Mouse (Mus musculus): ENCODE data around the gene Smug1. TPM values are rescaled to one million over a fixed set of nuclear protein-coding genes. Genes with fewer than 3 reads are reported as not detected.

Gene Smug1
- polyA plus RNA-seq, 1 experiment from 2014 or later: 20.7 TPM

GRCm38 (mm10) chr15:103168801-103169611, 2.1 kb upstream of the Smug1 start:
- H3K4me2 ChIP-seq (ENCODE audit: low read depth, low read length): peak overlapping the region; percentile 94
- peak overlapping the region; percentile 50 for H3K4me3 ChIP-seq (ENCODE audit: low read length)
- peak overlapping the region; percentile 49 for H3K9ac ChIP-seq (ENCODE audit: low read length)
- WGBS: under 1% methylated on average over 63 of the region's 63 CpGs
- peaks cover 18% of the 10 kb centered on the region for H3K4me1 ChIP-seq (replicated peaks; ENCODE audit: control insufficient read depth, insufficient read depth, low read length)
- H3K27me3 ChIP-seq (ENCODE audit: control insufficient read depth, insufficient read depth, low read depth, low read length): peaks cover 77% of the 10 kb centered on the region
- ATAC-seq (ENCODE audit: low read depth): peak; percentile 18; the same call in 1 of the 2 replicates
- H3K27ac ChIP-seq (ENCODE audit: low read length): no peak overlapping the region
- no peaks in the 10 kb centered on the region for H3K9me3 ChIP-seq (ENCODE audit: control insufficient read depth, low read length)
- no peaks in the 10 kb centered on the region for H3K36me3 ChIP-seq (ENCODE audit: control insufficient read depth, insufficient read depth, low read length)

DNA sequence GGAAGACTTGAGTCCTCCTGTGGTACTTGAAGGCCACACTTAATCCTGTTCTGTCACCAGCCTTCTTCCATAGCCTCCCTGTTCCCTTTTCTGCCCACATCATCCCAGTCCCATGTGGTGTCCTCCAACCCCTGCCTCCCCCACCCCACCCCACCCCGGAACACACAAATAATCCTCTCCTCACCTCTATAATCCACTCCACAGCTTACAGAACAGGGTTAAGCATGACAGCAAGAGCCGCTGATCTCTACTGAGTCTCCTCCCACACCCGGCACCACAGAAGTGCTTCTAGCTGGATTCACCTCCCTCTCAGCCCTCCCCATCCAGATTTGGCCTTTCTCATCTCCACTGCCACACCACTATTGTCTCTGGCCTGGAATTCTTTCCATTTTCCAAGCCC, 894 bp upstream of the Smug1 start:
- H3K4me3 ChIP-seq (ENCODE audit: low read length): no peak overlapping the region
- ATAC-seq (ENCODE audit: low read depth): no peak
- no peak overlapping the region for H3K9ac ChIP-seq (ENCODE audit: low read length)
- peaks cover 64% of the 10 kb centered on the region for H3K27me3 ChIP-seq (ENCODE audit: control insufficient read depth, insufficient read depth, low read depth, low read length)
- no peaks in the 10 kb centered on the region for H3K36me3 ChIP-seq (ENCODE audit: control insufficient read depth, insufficient read depth, low read length)
- no peak overlapping the region for H3K4me2 ChIP-seq (ENCODE audit: low read depth, low read length)
- H3K9me3 ChIP-seq (ENCODE audit: control insufficient read depth, low read length): no peaks in the 10 kb centered on the region
- no peak overlapping the region for H3K27ac ChIP-seq (ENCODE audit: low read length)
- peaks cover 18% of the 10 kb centered on the region for H3K4me1 ChIP-seq (replicated peaks; ENCODE audit: control insufficient read depth, insufficient read depth, low read length)
- 26% methylated on average over 3 of the region's 3 CpGs for WGBS

- Histone ChIP-seq H3K4me1 (replicated peaks; ENCODE audit: control insufficient read depth, insufficient read depth, low read length) (peaks cover 17% of the 10 kb centered on the region), H3K27me3 (ENCODE audit: control insufficient read depth, insufficient read depth, low read depth, low read length) (peaks cover 48% of the 10 kb centered on the region), H3K27ac (ENCODE audit: low read length) (no peak overlapping the region), H3K9me3 (ENCODE audit: control insufficient read depth, low read length) (no peaks in the 10 kb centered on the region), H3K36me3 (ENCODE audit: control insufficient read depth, insufficient read depth, low read length) (no peaks in the 10 kb centered on the region), H3K4me3 (ENCODE audit: low read length) (no peak overlapping the region), H3K9ac (ENCODE audit: low read length) (no peak overlapping the region), H3K4me2 (ENCODE audit: low read depth, low read length) (no peak overlapping the region)
- ATAC-seq (ENCODE audit: low read depth): no peak
- 44% methylated on average over 5 of the region's 5 CpGs for WGBS
Observed at GRCm38 (mm10) chr15:103165924-103166323, 968 bp downstream of the Smug1 start.

DNA sequence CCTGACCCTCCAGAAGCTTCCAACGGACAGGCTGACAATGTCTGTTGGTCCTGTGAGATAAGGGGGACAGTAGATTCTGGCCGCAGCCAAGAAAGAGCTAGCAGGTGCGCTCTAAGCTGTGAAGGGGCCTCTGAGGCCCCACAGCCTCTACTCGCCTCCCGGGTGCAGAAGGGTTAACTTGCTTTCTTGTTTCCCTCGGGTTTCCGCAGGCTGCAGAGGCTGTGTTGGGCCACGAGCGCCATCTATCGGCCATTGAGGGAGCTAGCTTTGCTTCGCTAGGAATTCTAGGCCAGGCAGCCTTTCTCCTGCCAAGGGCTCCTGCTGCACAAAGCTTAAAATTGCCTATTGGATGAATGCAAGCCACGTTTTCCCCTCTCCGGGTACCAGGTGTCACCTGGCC, 1.5 kb downstream of the Smug1 start:
- no peak overlapping the region for H3K4me2 ChIP-seq (ENCODE audit: low read depth, low read length)
- peak; percentile 35; the same call in 1 of the 2 replicates for ATAC-seq (ENCODE audit: low read depth)
- H3K9ac ChIP-seq (ENCODE audit: low read length): 0 out of 2 replicates have a peak overlapping the region, but pooled peaks have one; percentile 25
- peaks cover 45% of the 10 kb centered on the region for H3K27me3 ChIP-seq (ENCODE audit: control insufficient read depth, insufficient read depth, low read depth, low read length)
- H3K27ac ChIP-seq (ENCODE audit: low read length): no peak overlapping the region
- no peaks in the 10 kb centered on the region for H3K9me3 ChIP-seq (ENCODE audit: control insufficient read depth, low read length)
- under 1% methylated on average over 13 of the region's 13 CpGs for WGBS
- H3K36me3 ChIP-seq (ENCODE audit: control insufficient read depth, insufficient read depth, low read length): no peaks in the 10 kb centered on the region
- no peak overlapping the region for H3K4me3 ChIP-seq (ENCODE audit: low read length)
- peaks cover 17% of the 10 kb centered on the region for H3K4me1 ChIP-seq (replicated peaks; ENCODE audit: control insufficient read depth, insufficient read depth, low read length)

DNA sequence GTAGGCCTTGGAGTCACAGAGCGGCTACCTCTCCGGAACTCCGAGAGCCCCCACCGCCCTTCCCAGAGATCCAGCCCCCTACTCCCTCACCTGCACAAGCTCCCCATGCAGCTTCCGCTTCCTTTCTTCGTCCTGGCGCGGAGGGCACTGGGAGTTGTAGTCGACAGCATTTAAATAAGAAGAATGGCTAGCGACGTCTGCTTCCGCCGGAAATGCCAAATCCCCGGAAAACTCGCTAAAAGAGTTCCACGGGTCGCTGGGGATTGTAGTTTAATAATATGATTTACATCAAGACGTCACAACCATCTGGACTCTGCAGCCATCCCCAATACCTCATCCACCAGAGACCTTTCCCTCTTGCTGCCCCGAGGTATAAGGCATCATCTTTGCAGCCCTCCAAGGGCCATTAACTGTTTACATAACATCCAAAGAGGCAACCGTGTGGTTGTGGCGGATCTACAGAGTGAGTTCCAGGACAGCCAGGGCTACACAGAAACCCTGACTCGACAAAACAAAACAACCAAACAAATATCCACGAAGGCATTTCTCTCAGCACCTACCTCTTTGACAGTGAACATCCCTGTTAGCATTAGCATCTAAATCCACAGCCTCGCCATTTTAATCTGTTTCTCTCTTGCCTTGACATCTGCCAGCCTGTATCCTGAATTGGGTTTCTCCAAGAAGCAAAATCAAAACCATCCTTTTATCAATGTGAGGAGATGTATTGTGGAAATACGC, 3.5 kb downstream of the Smug1 start:
- ATAC-seq (ENCODE audit: low read depth): peak; percentile 87
- WGBS: 7% methylated on average over 25 of the region's 25 CpGs
- Histone ChIP-seq H3K9me3 (ENCODE audit: control insufficient read depth, low read length) (no peaks in the 10 kb centered on the region), H3K4me1 (replicated peaks; ENCODE audit: control insufficient read depth, insufficient read depth, low read length) (peaks cover 4% of the 10 kb centered on the region), H3K4me2 (ENCODE audit: low read depth, low read length) (peak overlapping the region; percentile 75), H3K27me3 (ENCODE audit: control insufficient read depth, insufficient read depth, low read depth, low read length) (peaks cover 25% of the 10 kb centered on the region), H3K4me3 (ENCODE audit: low read length) (peak overlapping the region; percentile 79), H3K9ac (ENCODE audit: low read length) (peak overlapping the region; percentile 76), H3K36me3 (ENCODE audit: control insufficient read depth, insufficient read depth, low read length) (no peaks in the 10 kb centered on the region), H3K27ac (ENCODE audit: low read length) (no peak overlapping the region)

DNA sequence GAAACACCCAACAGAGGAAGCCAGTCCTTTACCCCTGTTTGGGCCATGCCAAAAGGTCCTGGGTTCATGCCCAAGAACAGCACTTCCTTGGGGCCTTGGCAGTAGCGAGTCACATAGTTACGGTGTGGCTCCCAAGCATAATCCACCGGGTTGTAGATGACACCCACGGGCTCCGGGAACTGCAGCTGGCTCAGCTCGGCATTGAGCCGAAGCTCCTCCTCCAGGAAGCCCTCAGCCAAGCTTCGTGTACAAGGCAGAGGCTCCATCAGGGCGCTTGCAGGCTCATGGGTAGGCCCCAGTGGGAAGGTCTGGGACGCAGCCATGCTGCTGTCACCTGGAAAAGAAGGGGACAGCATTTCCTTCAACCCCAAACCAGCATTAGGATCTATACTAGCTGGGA, 9.3 kb downstream of the Smug1 start:
- no peak overlapping the region for H3K4me2 ChIP-seq (ENCODE audit: low read depth, low read length)
- H3K27ac ChIP-seq (ENCODE audit: low read length): no peak overlapping the region
- no peaks in the 10 kb centered on the region for H3K9me3 ChIP-seq (ENCODE audit: control insufficient read depth, low read length)
- no peak for ATAC-seq (ENCODE audit: low read depth)
- H3K4me1 ChIP-seq (replicated peaks; ENCODE audit: control insufficient read depth, insufficient read depth, low read length): peaks cover 3% of the 10 kb centered on the region
- no peaks in the 10 kb centered on the region for H3K36me3 ChIP-seq (ENCODE audit: control insufficient read depth, insufficient read depth, low read length)
- WGBS: 69% methylated on average over 10 of the region's 10 CpGs
- no peak overlapping the region for H3K4me3 ChIP-seq (ENCODE audit: low read length)
- no peak overlapping the region for H3K9ac ChIP-seq (ENCODE audit: low read length)
- no peaks in the 10 kb centered on the region for H3K27me3 ChIP-seq (ENCODE audit: control insufficient read depth, insufficient read depth, low read depth, low read length)

- Histone ChIP-seq H3K9ac (ENCODE audit: low read length) (no peak overlapping the region), H3K4me2 (ENCODE audit: low read depth, low read length) (no peak overlapping the region), H3K36me3 (ENCODE audit: control insufficient read depth, insufficient read depth, low read length) (no peaks in the 10 kb centered on the region), H3K4me1 (replicated peaks; ENCODE audit: control insufficient read depth, insufficient read depth, low read length) (0 out of 2 replicates have a peak, but pooled peaks cover 2% of the 10 kb centered on the region), H3K9me3 (ENCODE audit: control insufficient read depth, low read length) (no peaks in the 10 kb centered on the region), H3K27ac (ENCODE audit: low read length) (no peak overlapping the region), H3K4me3 (ENCODE audit: low read length) (no peak overlapping the region), H3K27me3 (ENCODE audit: control insufficient read depth, insufficient read depth, low read depth, low read length) (no peaks in the 10 kb centered on the region)
- 49% methylated on average over 7 of the region's 7 CpGs for WGBS
- ATAC-seq (ENCODE audit: low read depth): no peak
Observed at GRCm38 (mm10) chr15:103156890-103157289, 10.0 kb downstream of the Smug1 start.

DNA sequence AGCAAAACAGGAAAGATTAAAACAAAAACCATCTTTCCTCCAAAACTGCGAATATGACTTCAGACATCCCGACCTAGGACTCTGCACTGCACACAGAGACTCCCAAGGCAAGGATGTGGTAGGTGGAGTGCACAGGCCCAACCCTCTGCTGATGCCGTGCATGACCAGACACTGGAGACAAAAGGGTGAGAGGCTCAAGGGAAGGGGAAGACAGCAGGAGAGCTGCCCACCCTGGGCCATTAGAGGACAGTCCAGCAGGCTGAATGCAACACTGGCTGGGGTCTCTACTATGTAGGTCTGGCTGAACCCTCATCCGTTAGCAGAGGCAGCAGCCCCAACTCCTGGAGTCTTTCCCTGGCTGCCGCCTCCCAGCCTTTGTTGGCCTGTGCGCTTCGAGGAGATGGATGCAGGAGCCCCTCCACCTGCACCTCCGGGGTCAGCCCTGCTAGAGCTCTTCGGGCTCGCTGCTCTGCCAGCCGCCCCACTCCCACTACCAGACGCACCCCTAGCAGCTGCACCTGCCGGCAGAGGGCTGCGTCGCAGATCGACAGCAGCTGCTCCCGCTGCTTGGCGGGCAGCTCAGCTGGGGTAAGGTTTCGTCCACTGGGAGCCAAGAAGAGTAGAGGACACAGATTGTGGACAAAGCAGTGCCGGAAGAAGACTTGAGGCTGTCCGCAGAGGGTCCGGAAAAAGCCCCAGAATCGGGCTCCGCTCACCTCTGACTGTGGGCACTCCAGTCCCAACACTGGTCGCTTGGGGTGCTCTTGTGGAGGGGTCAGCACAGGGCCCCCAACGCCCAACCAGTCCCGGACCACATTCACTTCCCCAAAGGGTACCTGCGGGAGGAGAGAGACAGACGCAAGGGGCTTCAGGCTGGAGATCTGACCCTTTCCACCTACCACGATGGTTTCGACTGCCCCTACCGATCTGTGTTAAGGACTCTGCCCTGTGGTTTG, 11.2 kb downstream of the Smug1 start:
- Histone ChIP-seq H3K9me3 (ENCODE audit: control insufficient read depth, low read length) (no peaks in the 10 kb centered on the region), H3K4me3 (ENCODE audit: low read length) (no peak overlapping the region), H3K9ac (ENCODE audit: low read length) (no peak overlapping the region), H3K27me3 (ENCODE audit: control insufficient read depth, insufficient read depth, low read depth, low read length) (no peaks in the 10 kb centered on the region), H3K4me1 (replicated peaks; ENCODE audit: control insufficient read depth, insufficient read depth, low read length) (0 out of 2 replicates have a peak, but pooled peaks cover 2% of the 10 kb centered on the region), H3K4me2 (ENCODE audit: low read depth, low read length) (no peak overlapping the region), H3K27ac (ENCODE audit: low read length) (no peak overlapping the region), H3K36me3 (ENCODE audit: control insufficient read depth, insufficient read depth, low read length) (no peaks in the 10 kb centered on the region)
- WGBS: 44% methylated on average over 32 of the region's 32 CpGs
- ATAC-seq (ENCODE audit: low read depth): no peak

Measured in lung, embryonic 16.5 days (tissue).